Mouse (Mus musculus) left cerebral cortex, adult 9 months (tissue): ENCODE measurements at regions not wholly inside any gene's neighbourhood (a gene's known extent, or its start where the extent isn't known, plus 50 kb on each side); places are given as distances from the start of the nearest gene placed in this dataset.
"Not testable (repeated sequence)": the region's sequence is repeated elsewhere in the genome, so short reads cannot be mapped to it uniquely, and the experiment has no call there.

Experiments used
- DNase-seq, 2 experiments: peaks; one replicate each; pipeline ENCODE4 v3.0.0; 2022; ENCODE audit warnings: low spot score in 2 of 2

- no peak for DNase-seq
These were observed 168.3 kb upstream of the Npvf start for GRCm38 (mm10) chr6:50822236-50823151.

- DNase-seq: no peak
These were observed 169.1 kb upstream of the Npvf start for GRCm38 (mm10) chr6:50823220-50823910.

- DNase-seq: no peak
These were observed 170.2 kb upstream of the Npvf start for GRCm38 (mm10) chr6:50824466-50824865.

GRCm38 (mm10) chr6:50831725-50832124 lies 177.5 kb upstream of the Npvf start:
- no peak for DNase-seq

GRCm38 (mm10) chr6:50835997-50836625 lies 181.9 kb upstream of the Npvf start:
- no peak for DNase-seq

GRCm38 (mm10) chr6:50840826-50841225 lies 186.6 kb upstream of the Npvf start:
- no peak for DNase-seq

GRCm38 (mm10) chr6:50845246-50845645 lies 191.0 kb upstream of the Npvf start:
- DNase-seq: not testable (repeated sequence)

GRCm38 (mm10) chr6:50846740-50847516 lies 192.7 kb upstream of the Npvf start:
- no peak for DNase-seq

- DNase-seq: no peak
These were observed 193.3 kb upstream of the Npvf start for GRCm38 (mm10) chr6:50847548-50847947.

GRCm38 (mm10) chr6:50859162-50859561 lies 204.9 kb upstream of the Npvf start:
- DNase-seq: no peak

- no peak for DNase-seq
These were observed 223.8 kb upstream of the Npvf start for GRCm38 (mm10) chr6:50877991-50878390.

GRCm38 (mm10) chr6:50882298-50882697 lies 228.1 kb upstream of the Npvf start:
- no peak for DNase-seq

GRCm38 (mm10) chr6:50882759-50883158 lies 228.5 kb upstream of the Npvf start:
- no peak for DNase-seq

- no peak for DNase-seq
These were observed 230.8 kb upstream of the Npvf start for GRCm38 (mm10) chr6:50885031-50885430.

GRCm38 (mm10) chr6:50885771-50886360 lies 231.6 kb upstream of the Npvf start:
- no peak for DNase-seq

- peak in 1 of 2 experiments; percentile 26 for DNase-seq
These were observed 236.3 kb upstream of the Npvf start for GRCm38 (mm10) chr6:50890370-50891204.

- no peak for DNase-seq
These were observed 236.9 kb upstream of the Npvf start for GRCm38 (mm10) chr6:50891205-50891526.

- no peak for DNase-seq
These were observed 244.6 kb upstream of the Npvf start for GRCm38 (mm10) chr6:50898792-50899191.

- no peak for DNase-seq
These were observed 261.2 kb upstream of the Npvf start for GRCm38 (mm10) chr6:50915166-50916030.

GRCm38 (mm10) chr6:50918248-50918647 lies 264.0 kb upstream of the Npvf start:
- no peak for DNase-seq
